Mouse (Mus musculus): ENCODE results near the gene Gga1. TPM values are rescaled to one million over a fixed set of nuclear protein-coding genes. Genes with fewer than 3 reads are reported as not detected.
A peak's percentile ranks its signal among the peaks of the same experiment; 100 is the strongest.

Gga1 gene
- total and polyA plus RNA-seq, 2 experiments from 2014 or later: 40.0 to 41.2 TPM

- no peak overlapping the region for H3K9ac ChIP-seq (replicated peaks; ENCODE audit: low read length)
- no peak overlapping the region for H3K4me2 ChIP-seq (ENCODE audit: low read depth, low read length)
- H3K36me3 ChIP-seq (ENCODE audit: insufficient read depth, low read length): no peaks in the 10 kb centered on the region
- H3K27me3 ChIP-seq (ENCODE audit: insufficient read depth, low read length): no peaks in the 10 kb centered on the region
- 64% methylated on average over 2 of the region's 2 CpGs for WGBS
- no peaks in the 10 kb centered on the region for H3K9me3 ChIP-seq (ENCODE audit: low read length)
- ATAC-seq (no peak), DNase-seq (ENCODE audit: low spot score) (no peak)
- no peak overlapping the region for H3K4me3 ChIP-seq (ENCODE audit: low read length)
- H3K4me1 ChIP-seq (ENCODE audit: insufficient read depth, low read length): no peaks in the 10 kb centered on the region
- no peak overlapping the region for H3K27ac ChIP-seq
- no peak for TF ChIP-seq CTCF (IDR thresholded peaks at IDR 0.05; ENCODE audit: low read depth)
Measured at GRCm38 (mm10) chr15:78863154-78863553, 13.8 kb upstream of the Gga1 start.

DNA sequence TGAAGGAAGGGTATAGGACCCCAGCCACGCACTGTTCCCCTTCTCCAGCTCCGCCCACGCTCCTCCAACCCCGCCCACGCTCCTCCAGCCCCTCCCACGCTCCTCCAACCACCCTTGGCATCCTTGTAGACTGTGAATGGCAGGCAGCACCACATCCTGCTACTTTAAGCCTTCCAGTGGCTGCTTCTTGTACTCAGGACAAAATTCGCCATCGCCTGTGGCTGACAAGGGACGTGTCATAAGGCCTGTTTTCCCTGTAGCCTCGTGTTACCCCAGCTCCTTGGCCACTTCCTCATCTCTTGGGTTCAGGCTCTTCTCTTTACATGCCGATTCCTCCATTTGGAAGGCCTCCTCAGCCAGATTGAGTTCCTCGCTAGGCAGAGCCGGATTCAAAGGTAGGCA is 13.1 kb upstream of the Gga1 start:
- H3K9me3 ChIP-seq (ENCODE audit: low read length): no peaks in the 10 kb centered on the region
- H3K4me2 ChIP-seq (ENCODE audit: low read depth, low read length): no peak overlapping the region

GRCm38 (mm10) chr15:78868398-78868797 is 8.6 kb upstream of the Gga1 start:
- peak overlapping the region; percentile 78 for H3K27ac ChIP-seq
- H3K4me1 ChIP-seq (ENCODE audit: insufficient read depth, low read length): no peaks in the 10 kb centered on the region
- WGBS: 19% methylated on average over 9 of the region's 9 CpGs
- DNase-seq (ENCODE audit: low spot score): peak; percentile 73
- TF ChIP-seq CTCF (IDR thresholded peaks at IDR 0.05; ENCODE audit: low read depth): no peak
- no peaks in the 10 kb centered on the region for H3K36me3 ChIP-seq (ENCODE audit: insufficient read depth, low read length)
- ATAC-seq: peak; percentile 89
- H3K4me3 ChIP-seq (ENCODE audit: low read length): no peak overlapping the region
- H3K9me3 ChIP-seq (ENCODE audit: low read length): no peaks in the 10 kb centered on the region
- no peak overlapping the region for H3K9ac ChIP-seq (replicated peaks; ENCODE audit: low read length)
- H3K27me3 ChIP-seq (ENCODE audit: insufficient read depth, low read length): no peaks in the 10 kb centered on the region
- H3K4me2 ChIP-seq (ENCODE audit: low read depth, low read length): no peak overlapping the region

More for the DNA sequence above, 13.1 kb upstream of the Gga1 start:
- Histone ChIP-seq H3K4me1 (ENCODE audit: insufficient read depth, low read length) (no peaks in the 10 kb centered on the region), H3K4me3 (ENCODE audit: low read length) (no peak overlapping the region), H3K27me3 (ENCODE audit: insufficient read depth, low read length) (no peaks in the 10 kb centered on the region), H3K27ac (no peak overlapping the region), H3K9ac (replicated peaks; ENCODE audit: low read length) (no peak overlapping the region), H3K36me3 (ENCODE audit: insufficient read depth, low read length) (no peaks in the 10 kb centered on the region)
- 54% methylated on average over 12 of the region's 13 CpGs for WGBS
- ATAC-seq (no peak), DNase-seq (ENCODE audit: low spot score) (no peak)
- TF ChIP-seq CTCF (IDR thresholded peaks at IDR 0.05; ENCODE audit: low read depth): no peak

- H3K36me3 ChIP-seq (ENCODE audit: insufficient read depth, low read length): no peaks in the 10 kb centered on the region
- no peak overlapping the region for H3K4me3 ChIP-seq (ENCODE audit: low read length)
- peak; percentile 43 for DNase-seq (ENCODE audit: low spot score)
- no peak overlapping the region for H3K4me2 ChIP-seq (ENCODE audit: low read depth, low read length)
- peak overlapping the region; percentile 78 for H3K27ac ChIP-seq
- 0 out of 2 replicates have a peak, but pooled peaks cover 3% of the 10 kb centered on the region for H3K4me1 ChIP-seq (ENCODE audit: insufficient read depth, low read length)
- no peaks in the 10 kb centered on the region for H3K9me3 ChIP-seq (ENCODE audit: low read length)
- H3K9ac ChIP-seq (replicated peaks; ENCODE audit: low read length): no peak overlapping the region
- H3K27me3 ChIP-seq (ENCODE audit: insufficient read depth, low read length): no peaks in the 10 kb centered on the region
- 28% methylated on average over 7 of the region's 7 CpGs for WGBS
- ATAC-seq: peak; percentile 70
- no peak for TF ChIP-seq CTCF (IDR thresholded peaks at IDR 0.05; ENCODE audit: low read depth)
Measured at GRCm38 (mm10) chr15:78868826-78869233, 8.2 kb upstream of the Gga1 start.

DNA sequence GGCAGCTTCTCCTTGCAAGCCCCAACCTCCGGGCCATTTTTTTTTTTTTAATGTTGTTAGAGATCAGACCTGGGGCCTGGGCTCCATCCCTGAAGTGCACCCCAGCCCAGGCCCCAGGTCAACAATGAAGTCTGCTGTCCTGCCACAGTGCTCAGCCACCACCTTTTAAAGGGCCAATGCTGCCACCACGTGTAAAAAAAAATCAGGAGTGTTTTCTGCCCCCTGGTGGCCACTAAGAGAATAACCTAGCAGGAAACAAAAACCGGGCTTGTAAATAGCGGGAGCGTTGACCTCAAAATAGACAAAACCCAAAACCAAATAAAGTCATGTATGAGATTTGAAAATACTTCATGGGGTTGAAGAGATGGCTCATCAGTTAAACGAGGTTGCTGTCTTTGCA is 7.2 kb upstream of the Gga1 start:
- DNase-seq (ENCODE audit: low spot score): peak; percentile 78

GRCm38 (mm10) chr15:78872021-78872608 is 4.9 kb upstream of the Gga1 start:
- DNase-seq (ENCODE audit: low spot score) (no peak), ATAC-seq (no peak)
- H3K4me2 ChIP-seq (ENCODE audit: low read depth, low read length): no peak overlapping the region
- no peaks in the 10 kb centered on the region for H3K9me3 ChIP-seq (ENCODE audit: low read length)
- H3K4me3 ChIP-seq (ENCODE audit: low read length): no peak overlapping the region
- no peak overlapping the region for H3K27ac ChIP-seq
- WGBS: 49% methylated on average over 5 of the region's 5 CpGs
- H3K4me1 ChIP-seq (ENCODE audit: insufficient read depth, low read length): 0 out of 2 replicates have a peak, but pooled peaks cover 4% of the 10 kb centered on the region
- no peaks in the 10 kb centered on the region for H3K36me3 ChIP-seq (ENCODE audit: insufficient read depth, low read length)
- no peak; the same call in 1 of the 2 replicates for TF ChIP-seq CTCF (IDR thresholded peaks at IDR 0.05; ENCODE audit: low read depth)
- no peak overlapping the region for H3K9ac ChIP-seq (replicated peaks; ENCODE audit: low read length)
- no peaks in the 10 kb centered on the region for H3K27me3 ChIP-seq (ENCODE audit: insufficient read depth, low read length)

More for the DNA sequence above, 7.2 kb upstream of the Gga1 start:
- H3K4me2 ChIP-seq (ENCODE audit: low read depth, low read length): no peak overlapping the region
- H3K4me3 ChIP-seq (ENCODE audit: low read length): no peak overlapping the region
- peak; percentile 80 for TF ChIP-seq CTCF (IDR thresholded peaks at IDR 0.05; ENCODE audit: low read depth)
- H3K27me3 ChIP-seq (ENCODE audit: insufficient read depth, low read length): no peaks in the 10 kb centered on the region
- H3K36me3 ChIP-seq (ENCODE audit: insufficient read depth, low read length): no peaks in the 10 kb centered on the region
- no peak for ATAC-seq
- H3K9me3 ChIP-seq (ENCODE audit: low read length): no peaks in the 10 kb centered on the region
- H3K4me1 ChIP-seq (ENCODE audit: insufficient read depth, low read length): 0 out of 2 replicates have a peak, but pooled peaks cover 4% of the 10 kb centered on the region
- no peak overlapping the region for H3K9ac ChIP-seq (replicated peaks; ENCODE audit: low read length)
- 24% methylated on average over 6 of the region's 6 CpGs for WGBS
- no peak overlapping the region for H3K27ac ChIP-seq

- peak; percentile 40; the same call in 1 of the 2 replicates for TF ChIP-seq CTCF (IDR thresholded peaks at IDR 0.05; ENCODE audit: low read depth)
- Histone ChIP-seq H3K9me3 (ENCODE audit: low read length) (no peaks in the 10 kb centered on the region), H3K4me1 (ENCODE audit: insufficient read depth, low read length) (0 out of 2 replicates have a peak, but pooled peaks cover 4% of the 10 kb centered on the region), H3K36me3 (ENCODE audit: insufficient read depth, low read length) (no peaks in the 10 kb centered on the region), H3K27ac (no peak overlapping the region), H3K4me2 (ENCODE audit: low read depth, low read length) (no peak overlapping the region), H3K4me3 (ENCODE audit: low read length) (no peak overlapping the region), H3K27me3 (ENCODE audit: insufficient read depth, low read length) (no peaks in the 10 kb centered on the region), H3K9ac (replicated peaks; ENCODE audit: low read length) (no peak overlapping the region)
- no peak for ATAC-seq
- WGBS: 37% methylated on average over 13 of the region's 13 CpGs
- peak; percentile 60 for DNase-seq (ENCODE audit: low spot score)
Measured at GRCm38 (mm10) chr15:78873803-78874435, 3.1 kb upstream of the Gga1 start.

Data from hindbrain, postnatal 0 days (tissue).